Comparison of ENCODE assay signal across 8 mouse cellular contexts in the genomic region with DNA sequence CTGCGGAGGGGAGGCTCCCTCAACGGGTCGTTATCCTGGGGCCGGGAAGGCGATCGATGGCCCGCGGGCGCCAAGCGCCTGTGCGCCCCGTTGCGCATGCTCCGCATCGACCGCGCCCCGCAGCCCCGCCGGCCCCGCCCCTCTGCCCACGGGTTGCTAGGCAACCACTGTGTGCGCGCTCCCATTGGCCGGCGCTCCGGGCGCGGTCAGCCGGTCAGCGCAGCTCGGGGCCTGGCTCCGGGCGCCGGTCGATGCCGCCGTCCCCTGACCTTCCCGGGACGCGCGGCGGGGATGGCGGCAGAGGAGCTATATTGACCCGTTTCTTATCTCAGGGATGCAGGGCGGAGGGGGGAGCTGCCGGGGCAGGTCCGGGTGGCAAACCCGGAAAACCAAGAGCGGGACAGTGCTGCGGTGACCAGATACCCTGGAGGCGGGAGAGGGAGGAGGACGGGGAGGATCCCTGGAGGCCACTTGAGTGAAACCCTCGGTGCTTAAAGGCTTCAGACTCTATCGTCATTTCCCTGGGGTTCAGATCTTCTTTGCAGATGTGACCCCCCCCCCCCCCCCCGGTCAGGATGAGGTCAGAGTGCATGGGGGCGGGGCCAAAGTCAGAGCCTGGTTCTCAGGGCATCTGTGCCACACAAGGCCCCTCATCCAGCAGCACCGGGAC. TPM values are rescaled to one million over a fixed set of nuclear protein-coding genes. Genes with fewer than 3 reads are reported as not detected.
A peak's percentile ranks its signal among the peaks of the same experiment; 100 is the strongest.
DNase-seq lines count a peak whose midpoint lies in the region; ATAC-seq and TF ChIP-seq lines count a peak whose summit lies in the region.

No protein-coding gene starts in this region.

- H3K9me3 ChIP-seq in ES-Bruce4 (replicated peaks; ENCODE audit: control insufficient read depth, insufficient read depth, low read length, poor library complexity, severe bottlenecking): no peaks in the 10 kb centered on the region
- H3K9me3 ChIP-seq in forebrain, embryonic 14.5 days (replicated peaks; ENCODE audit: control insufficient read depth, low read length): no peaks in the 10 kb centered on the region
- no peaks in the 10 kb centered on the region for H3K9me3 ChIP-seq in liver, postnatal 0 days (ENCODE audit: low read length)
- H3K9me3 ChIP-seq in neural tube, embryonic 13.5 days: no peaks in the 10 kb centered on the region

- no peaks in the 10 kb centered on the region for H3K27me3 ChIP-seq in ES-Bruce4 (ENCODE audit: control insufficient read depth, insufficient read depth, low read length, poor library complexity, severe bottlenecking)
- no peaks in the 10 kb centered on the region for H3K27me3 ChIP-seq in forebrain, embryonic 14.5 days (replicated peaks; ENCODE audit: control insufficient read depth, insufficient read depth, low read length)
- H3K27me3 ChIP-seq in liver, postnatal 0 days (ENCODE audit: insufficient read depth, low read length): peaks cover 38% of the 10 kb centered on the region
- H3K27me3 ChIP-seq in neural tube, embryonic 13.5 days: peaks cover 39% of the 10 kb centered on the region
- no peaks in the 10 kb centered on the region for H3K27me3 ChIP-seq in testis, adult 2 months (ENCODE audit: control insufficient read depth, insufficient read depth, low read length)

- no peak overlapping the region for H3K27ac ChIP-seq in ES-Bruce4 (ENCODE audit: insufficient read depth, low read length)
- peak overlapping the region; percentile 70; the same call in 1 of the 2 replicates for H3K27ac ChIP-seq in forebrain, embryonic 14.5 days (ENCODE audit: low read depth, low read length)
- peak overlapping the region; percentile 58 for H3K27ac ChIP-seq in liver, postnatal 0 days (ENCODE audit: low read depth)
- peak overlapping the region; percentile 79 for H3K27ac ChIP-seq in neural tube, embryonic 13.5 days (replicated peaks)
- peak overlapping the region; percentile 86 for H3K27ac ChIP-seq in testis, adult 2 months (ENCODE audit: control insufficient read depth, insufficient read depth, low read depth, low read length)

- 2% methylated on average over 47 of the region's 58 CpGs for WGBS in forebrain, embryonic 14.5 days
- 2% methylated on average over 49 of the region's 58 CpGs for WGBS in liver, postnatal 0 days (ENCODE audit: insufficient replicate concordance)
- 1% methylated on average over 57 of the region's 58 CpGs for WGBS in neural tube, embryonic 13.5 days

- no peaks in the 10 kb centered on the region for H3K36me3 ChIP-seq in ES-Bruce4 (ENCODE audit: control insufficient read depth, insufficient read depth, low read length, poor library complexity, severe bottlenecking)
- no peaks in the 10 kb centered on the region for H3K36me3 ChIP-seq in forebrain, embryonic 14.5 days (ENCODE audit: control insufficient read depth, insufficient read depth, low read length)
- no peaks in the 10 kb centered on the region for H3K36me3 ChIP-seq in liver, postnatal 0 days (replicated peaks; ENCODE audit: insufficient read depth, low read length)
- H3K36me3 ChIP-seq in neural tube, embryonic 13.5 days: no peaks in the 10 kb centered on the region
- no peaks in the 10 kb centered on the region for H3K36me3 ChIP-seq in testis, adult 2 months (ENCODE audit: control insufficient read depth, insufficient read depth, low read length)

- peak; percentile 91 for DNase-seq in cerebellum, adult 11 months
- DNase-seq in forebrain, embryonic 14.5 days (ENCODE audit: low spot score): peak; percentile 90
- DNase-seq in heart, postnatal 14 days: peak; percentile 92 to 93
- peak; percentile 89 for DNase-seq in layer of hippocampus, adult 11-12 months (ENCODE audit: low spot score)
- DNase-seq in liver, postnatal 0 days: peak; percentile 93

- H3K4me3 ChIP-seq in ES-Bruce4 (ENCODE audit: low read depth, low read length): peak overlapping the region; percentile 92
- H3K4me3 ChIP-seq in forebrain, embryonic 14.5 days (ENCODE audit: low read depth, low read length): peak overlapping the region; percentile 54
- H3K4me3 ChIP-seq in liver, postnatal 0 days (ENCODE audit: low read depth, low read length): peak overlapping the region; percentile 49
- H3K4me3 ChIP-seq in neural tube, embryonic 13.5 days: peak overlapping the region; percentile 57
- H3K4me3 ChIP-seq in testis, adult 2 months (ENCODE audit: control insufficient read depth, low read depth, low read length): peak overlapping the region; percentile 97

- peaks cover 2% of the 10 kb centered on the region for H3K4me1 ChIP-seq in ES-Bruce4 (ENCODE audit: control insufficient read depth, insufficient read depth, low read length)
- H3K4me1 ChIP-seq in forebrain, embryonic 14.5 days (ENCODE audit: control insufficient read depth, insufficient read depth, low read length): peaks cover 4% of the 10 kb centered on the region; the same call in 1 of the 2 replicates
- H3K4me1 ChIP-seq in liver, postnatal 0 days (ENCODE audit: insufficient read depth): peaks cover 10% of the 10 kb centered on the region
- peaks cover 17% of the 10 kb centered on the region for H3K4me1 ChIP-seq in neural tube, embryonic 13.5 days (replicated peaks)
- peaks cover 11% of the 10 kb centered on the region for H3K4me1 ChIP-seq in testis, adult 2 months (ENCODE audit: control insufficient read depth, insufficient read depth, low read length)

- peak overlapping the region; percentile 87 for H3K9ac ChIP-seq in ES-Bruce4 (ENCODE audit: low read depth, poor library complexity, severe bottlenecking)
- H3K9ac ChIP-seq in forebrain, embryonic 14.5 days (ENCODE audit: low read length): peak overlapping the region; percentile 69
- H3K9ac ChIP-seq in liver, postnatal 0 days (replicated peaks): peak overlapping the region; percentile 31
- peak overlapping the region; percentile 75 for H3K9ac ChIP-seq in neural tube, embryonic 13.5 days

- no peak for TF ChIP-seq CTCF in ES-Bruce4 (IDR thresholded peaks at IDR 0.05; ENCODE audit: low read depth, low read length)
- TF ChIP-seq CTCF in liver, postnatal 0 days (IDR thresholded peaks at IDR 0.05; ENCODE audit: low read depth): no peak
- no peak for TF ChIP-seq CTCF in testis, adult 2 months (IDR thresholded peaks at IDR 0.05; ENCODE audit: control insufficient read depth, insufficient read depth, insufficient replicate concordance, low read depth, low read length)

- peak overlapping the region; percentile 73 for H3K4me2 ChIP-seq in forebrain, embryonic 14.5 days (ENCODE audit: low read length)
- H3K4me2 ChIP-seq in liver, postnatal 0 days (ENCODE audit: low read depth, low read length): peak overlapping the region; percentile 65
- peak overlapping the region; percentile 66 for H3K4me2 ChIP-seq in neural tube, embryonic 13.5 days

- ATAC-seq in forebrain, embryonic 14.5 days: peak; percentile 95
- peak; percentile 94 for ATAC-seq in liver, postnatal 0 days
- ATAC-seq in neural tube, embryonic 13.5 days (ENCODE audit: low read depth): peak; percentile 84

- peak; percentile 9 for TF ChIP-seq POLR2A in ES-Bruce4 (IDR thresholded peaks at IDR 0.05; ENCODE audit: insufficient read depth, low read length)
- TF ChIP-seq POLR2A in testis, adult 2 months (IDR thresholded peaks at IDR 0.05; ENCODE audit: control insufficient read depth, low read depth, low read length): peak; percentile 66; the same call in 1 of the 2 replicates

- TF ChIP-seq EP300 in ES-Bruce4 (IDR thresholded peaks at IDR 0.05; ENCODE audit: insufficient read depth, low read depth, low read length): no peak
- peak; percentile 75; the same call in 1 of the 2 replicates for TF ChIP-seq EP300 in liver, postnatal 0 days (IDR thresholded peaks at IDR 0.05; ENCODE audit: low read depth)

- intact Hi-C loops in heart, postnatal 14 days (cut with DNase I): no loop called here

RNA-seq across cellular contexts. Expression of a gene that starts 19.2 kb away (rescaled TPM):
- not detected in 2 replicates for polyA plus RNA-seq in ES-Bruce4 (2011; ENCODE audit: insufficient read depth, insufficient read length, low read depth, missing spikeins)
- 0.28 and 0.34 TPM in 2 replicates for polyA plus RNA-seq in forebrain, embryonic 14.5 days (2014; fragmentation: Nextera tagmentation; extraction: Ambion mirVana)
- not detected for total RNA-seq in heart, postnatal 14 days (2021)
- polyA plus RNA-seq in liver, postnatal 0 days (2015; fragmentation: Nextera tagmentation; extraction: Ambion mirVana): not detected in 2 replicates
- polyA plus RNA-seq in neural tube, embryonic 13.5 days (2015; fragmentation: Nextera tagmentation; extraction: Ambion mirVana): 0.92 and 1.2 TPM in 2 replicates
- polyA plus RNA-seq in testis, adult 2 months (2012; rRNA removed): 0.43 and 0.52 TPM in 2 replicates

RNA-seq across cellular contexts. Expression of a gene that starts 42.0 kb away (rescaled TPM):
- 78.0 and 78.2 TPM in 2 replicates for polyA plus RNA-seq in ES-Bruce4 (2011; ENCODE audit: insufficient read depth, insufficient read length, low read depth, missing spikeins)
- polyA plus RNA-seq in forebrain, embryonic 14.5 days (2014; fragmentation: Nextera tagmentation; extraction: Ambion mirVana): 64.4 and 73.5 TPM in 2 replicates
- 10 to 100 TPM; 31.7 to 32.5 TPM for total RNA-seq in heart, postnatal 14 days (2021)
- polyA plus RNA-seq in liver, postnatal 0 days (2015; fragmentation: Nextera tagmentation; extraction: Ambion mirVana): 28.2 and 29.5 TPM in 2 replicates
- polyA plus RNA-seq in neural tube, embryonic 13.5 days (2015; fragmentation: Nextera tagmentation; extraction: Ambion mirVana): 62.1 and 70.4 TPM in 2 replicates
- polyA plus RNA-seq in testis, adult 2 months (2012; rRNA removed): 13.4 and 14.9 TPM in 2 replicates

Comparison
In these comparisons a context has a peak if more than half of its experiments do, and no peak if none do; other contexts are left out.
1. H3K9ac ChIP-seq: peak in every context shown above with its lines; median percentile 87 in ES-Bruce4; 75 in neural tube, embryonic 13.5 days; 69 in forebrain, embryonic 14.5 days; 31 in liver, postnatal 0 days.